Mouse (Mus musculus) kidney, postnatal 0 days (tissue): ENCODE data around the gene Grin2c. TPM values are rescaled to one million over a fixed set of nuclear protein-coding genes. Genes with fewer than 3 reads are reported as not detected.

Experiments used
- ATAC-seq: fragments of 200-750 bp; cut with Nextera tagmentation; replicated peaks from 2 replicates; pipeline ENCODE4 v1.8.0; 2017; ENCODE audit warnings: low read depth, moderate number of reproducible peaks, moderate TSS enrichment, moderate library complexity; ENCODE audit not compliant: low FRiP score
- DNase-seq: peaks from one replicate; pipeline ENCODE4 v3.0.0-alpha.2; 2016; ENCODE audit warnings: low spot score
- H3K27ac ChIP-seq: fragments of 300-500 bp; sonication (generic); 2 replicates; pipeline ENCODE4 v1.5.1; 2014; ENCODE audit warnings: mild to moderate bottlenecking
- H3K27me3 ChIP-seq: fragments of 300-500 bp; sonication (generic); 2 replicates; pipeline ENCODE4 v1.6.1; 2014; ENCODE audit warnings: low read length, mixed read lengths; ENCODE audit not compliant: insufficient read depth
- H3K36me3 ChIP-seq: fragments of 300-500 bp; sonication (generic); 2 replicates; pipeline ENCODE4 v1.6.1; 2014; ENCODE audit warnings: low read length, mixed read lengths; ENCODE audit not compliant: insufficient read depth
- H3K4me1 ChIP-seq: fragments of 300-500 bp; sonication (generic); replicated peaks from 2 replicates; pipeline ENCODE4 v1.6.1; 2014; ENCODE audit warnings: antibody characterized with exemption, low read length, mixed read lengths; ENCODE audit not compliant: insufficient read depth
- H3K4me2 ChIP-seq: fragments of 300-500 bp; sonication (generic); 2 replicates; pipeline ENCODE4 v1.6.1; 2014; ENCODE audit warnings: mild to moderate bottlenecking, low read length, moderate library complexity, mixed read lengths
- H3K4me3 ChIP-seq: fragments of 300-500 bp; sonication (generic); replicated peaks from 2 replicates; pipeline ENCODE4 v1.5.1; 2014; ENCODE audit warnings: low read depth, low read length
- H3K9ac ChIP-seq: fragments of 300-500 bp; sonication (generic); 2 replicates; pipeline ENCODE4 v1.6.1; 2014; ENCODE audit warnings: low read depth, low read length
- H3K9me3 ChIP-seq: fragments of 300-500 bp; sonication (generic); replicated peaks from 2 replicates; pipeline ENCODE4 v1.6.1; 2016; ENCODE audit warnings: low read length, inconsistent platforms, mixed read lengths
- CTCF ChIP-seq: IDR thresholded peaks from 2 replicates; pipeline ENCODE4 v1.5.1; 2016; ENCODE audit warnings: antibody characterized with exemption, low read depth, mild to moderate bottlenecking, moderate library complexity
- WGBS: fragments of 180-500 bp; shearing (Covaris S2); extraction: QIAGEN DNeasy Blood & Tissue Kit; methylation state at CpG from one replicate; pipeline ENCODE4 v1.1.7; 2014; 5-methylcytosine and 5-hydroxymethylcytosine counted together
- polyA plus RNA-seq: library from polyadenylated mRNA; unstranded; fragments of >200 nt; fragmentation: Nextera tagmentation; extraction: Ambion mirVana; gene quantifications from 2 replicates; pipeline ENCODE4 v1.2.1, GENCODE M21; 2015

Gene Grin2c
- polyA plus RNA-seq, 1 experiment from 2014 or later = not detected

GRCm38 (mm10) chr11:115274771-115275170 is 7.7 kb upstream of the Grin2c start:
- Histone ChIP-seq H3K9ac (no peak overlapping the region), H3K36me3 (no peaks in the 10 kb centered on the region), H3K4me2 (no peak overlapping the region), H3K9me3 (no peaks in the 10 kb centered on the region), H3K27ac (no peak overlapping the region), H3K27me3 (no peaks in the 10 kb centered on the region), H3K4me1 (0 out of 2 replicates have a peak, but pooled peaks cover 3% of the 10 kb centered on the region), H3K4me3 (no peak overlapping the region)
- DNase-seq (no peak), ATAC-seq (no peak)
- WGBS = 84% methylated on average over 6 of the region's 6 CpGs
- no peak for TF ChIP-seq CTCF

- H3K9ac ChIP-seq = no peak overlapping the region
- 82% methylated on average over 7 of the region's 7 CpGs for WGBS
- H3K9me3 ChIP-seq = no peaks in the 10 kb centered on the region
- ATAC-seq (no peak), DNase-seq (no peak)
- H3K4me2 ChIP-seq = no peak overlapping the region
- H3K27me3 ChIP-seq = no peaks in the 10 kb centered on the region; the same call in 1 of the 2 replicates
- TF ChIP-seq CTCF = no peak
- no peak overlapping the region for H3K27ac ChIP-seq
- no peak overlapping the region for H3K4me3 ChIP-seq
- H3K36me3 ChIP-seq = no peaks in the 10 kb centered on the region
- H3K4me1 ChIP-seq = 0 out of 2 replicates have a peak, but pooled peaks cover 3% of the 10 kb centered on the region
Measured at GRCm38 (mm10) chr11:115274178-115274577, 7.1 kb upstream of the Grin2c start.

- Histone ChIP-seq H3K27me3 (no peaks in the 10 kb centered on the region; the same call in 1 of the 2 replicates), H3K4me2 (no peak overlapping the region), H3K36me3 (no peaks in the 10 kb centered on the region), H3K4me3 (no peak overlapping the region), H3K27ac (no peak overlapping the region), H3K9ac (no peak overlapping the region), H3K4me1 (0 out of 2 replicates have a peak, but pooled peaks cover 3% of the 10 kb centered on the region), H3K9me3 (no peaks in the 10 kb centered on the region)
- DNase-seq (no peak), ATAC-seq (no peak)
- WGBS = 33% methylated on average over 7 of the region's 7 CpGs
- no peak for TF ChIP-seq CTCF
Measured at GRCm38 (mm10) chr11:115273735-115274134, 6.7 kb upstream of the Grin2c start.

- H3K27ac ChIP-seq = no peak overlapping the region
- no peak for TF ChIP-seq CTCF
- ATAC-seq (no peak), DNase-seq (no peak)
- H3K27me3 ChIP-seq = peaks cover 7% of the 10 kb centered on the region
- H3K4me1 ChIP-seq = 0 out of 2 replicates have a peak, but pooled peaks cover 3% of the 10 kb centered on the region
- 78% methylated on average over 10 of the region's 10 CpGs for WGBS
- no peak overlapping the region for H3K4me3 ChIP-seq
- no peaks in the 10 kb centered on the region for H3K9me3 ChIP-seq
- no peaks in the 10 kb centered on the region for H3K36me3 ChIP-seq
- no peak overlapping the region for H3K9ac ChIP-seq
- no peak overlapping the region for H3K4me2 ChIP-seq
Measured at GRCm38 (mm10) chr11:115272894-115273498, 6.0 kb upstream of the Grin2c start.

- peaks cover 8% of the 10 kb centered on the region; the same call in 1 of the 2 replicates for H3K4me1 ChIP-seq
- H3K9me3 ChIP-seq = no peaks in the 10 kb centered on the region
- DNase-seq (no peak), ATAC-seq (no peak)
- no peak overlapping the region for H3K9ac ChIP-seq
- peaks cover 21% of the 10 kb centered on the region for H3K27me3 ChIP-seq
- H3K4me2 ChIP-seq = no peak overlapping the region
- no peaks in the 10 kb centered on the region for H3K36me3 ChIP-seq
- no peak overlapping the region for H3K27ac ChIP-seq
- no peak for TF ChIP-seq CTCF
- H3K4me3 ChIP-seq = no peak overlapping the region
- 71% methylated on average over 10 of the region's 10 CpGs for WGBS
Measured at GRCm38 (mm10) chr11:115271481-115271880, 4.4 kb upstream of the Grin2c start.

- no peak for ATAC-seq
- Histone ChIP-seq H3K27me3 (peaks cover 25% of the 10 kb centered on the region), H3K4me1 (peaks cover 10% of the 10 kb centered on the region; the same call in 1 of the 2 replicates), H3K9ac (no peak overlapping the region), H3K4me3 (no peak overlapping the region), H3K36me3 (no peaks in the 10 kb centered on the region), H3K9me3 (no peaks in the 10 kb centered on the region), H3K4me2 (no peak overlapping the region), H3K27ac (no peak overlapping the region)
- DNase-seq = no peak
- TF ChIP-seq CTCF = no peak
- WGBS = 81% methylated on average over 9 of the region's 9 CpGs
Measured at GRCm38 (mm10) chr11:115271052-115271451, 4.0 kb upstream of the Grin2c start.
